Mouse (Mus musculus): ENCODE data around the gene Fbxw4.

DNA sequence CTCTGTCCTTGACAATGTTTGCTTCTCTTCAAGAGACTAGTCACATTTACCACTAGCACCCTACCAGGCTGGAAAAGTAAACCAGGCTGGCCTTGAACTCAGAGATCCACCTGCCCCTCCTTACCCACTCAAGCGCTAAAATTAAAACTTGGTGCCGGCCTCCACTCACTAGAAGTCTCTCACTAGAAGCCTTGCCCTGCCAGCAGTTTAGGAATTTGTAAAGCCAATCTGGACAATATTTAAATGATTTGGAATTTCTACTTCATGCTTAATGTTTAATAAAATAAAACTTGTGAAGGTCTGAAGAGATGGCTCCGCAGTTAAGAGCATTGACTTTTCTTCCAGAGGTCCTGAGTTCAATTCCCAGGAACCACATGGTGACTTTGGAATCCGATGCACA lies 10.3 kb downstream of the Fbxw4 start:
- TF ChIP-seq POLR2A (IDR thresholded peaks at IDR 0.05; ENCODE audit: extremely low read depth, insufficient read depth, low read length) (no peak), CTCF (IDR thresholded peaks at IDR 0.05; ENCODE audit: low read depth, low read length) (no peak)

Data from liver, adult 2 months (tissue).